Mouse (Mus musculus): Measurements from ENCODE around the gene Prg3.

- TF ChIP-seq CTCF (IDR thresholded peaks at IDR 0.05; ENCODE audit: control insufficient read depth, insufficient read depth, low read length) (no peak), POLR2A (IDR thresholded peaks at IDR 0.05; ENCODE audit: borderline replicate concordance, control insufficient read depth, low read depth, low read length) (no peak)
Measured at GRCm38 (mm10) chr2:85027281-85027680, 39.3 kb downstream of the Prg3 start.

Measured in bone marrow, adult 2 months (tissue).